Mouse (Mus musculus): ENCODE data around the gene Mdfi.

DNA sequence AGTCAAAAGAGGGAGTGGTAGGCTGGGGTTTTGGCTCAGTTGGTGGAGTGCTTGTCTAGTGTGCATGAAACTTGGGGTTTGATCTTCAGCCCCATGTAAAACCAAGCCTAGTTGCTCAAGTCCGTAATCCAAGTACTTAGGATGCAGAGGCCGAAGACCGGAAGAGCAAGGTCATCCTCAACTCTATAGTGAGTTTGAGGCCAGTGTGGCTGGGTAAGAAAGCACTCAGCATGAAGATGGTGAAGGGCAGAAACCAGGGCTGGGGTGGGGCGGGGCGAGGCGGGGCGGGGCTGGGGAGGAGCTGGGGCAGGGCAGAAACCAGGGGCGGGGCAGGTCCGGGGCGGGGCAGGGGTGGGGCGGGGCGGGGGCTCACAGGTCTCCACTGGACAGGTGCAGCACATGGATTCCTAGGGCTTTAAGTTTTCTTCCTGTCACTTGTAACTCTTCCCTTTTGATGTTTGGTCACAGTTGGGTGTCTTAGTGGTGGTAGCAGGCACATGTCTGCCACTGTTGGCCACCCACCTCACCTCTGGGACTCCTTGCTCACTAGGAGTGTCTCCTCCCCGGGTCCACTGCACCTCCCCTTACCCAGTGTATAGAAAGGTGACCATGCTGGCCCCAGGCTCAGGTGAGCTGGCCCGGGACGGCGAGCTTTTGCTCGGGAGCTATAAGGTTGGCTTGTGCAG, 66.9 kb downstream of the Mdfi start:
- no peak for TF ChIP-seq POLR2A (IDR thresholded peaks at IDR 0.05; ENCODE audit: low read depth, low read length)
- TF ChIP-seq CTCF (conservative IDR thresholded peaks at IDR 0.05; ENCODE audit: insufficient read depth, insufficient read length, low read depth, low read length), result no peak
